Mouse (Mus musculus) frontal cortex, postnatal 36 days (tissue): ENCODE results near the gene Dynlt1a.
"Not testable (repeated sequence)": the region's sequence is repeated elsewhere in the genome, so short reads cannot be mapped to it uniquely, and the experiment has no call there.

Experiments used
- DNase-seq, 2 experiments: peaks; one replicate each; pipeline ENCODE4 v3.0.0; 2022; ENCODE audit warnings: low spot score in 2 of 2

Dynlt1a gene

GRCm38 (mm10) chr17:6289045-6289444 is 28.3 kb downstream of the Dynlt1a start:
- not testable (repeated sequence) for DNase-seq

- not testable (repeated sequence) for DNase-seq
Measured at GRCm38 (mm10) chr17:6286169-6286568, 31.1 kb downstream of the Dynlt1a start.

DNA sequence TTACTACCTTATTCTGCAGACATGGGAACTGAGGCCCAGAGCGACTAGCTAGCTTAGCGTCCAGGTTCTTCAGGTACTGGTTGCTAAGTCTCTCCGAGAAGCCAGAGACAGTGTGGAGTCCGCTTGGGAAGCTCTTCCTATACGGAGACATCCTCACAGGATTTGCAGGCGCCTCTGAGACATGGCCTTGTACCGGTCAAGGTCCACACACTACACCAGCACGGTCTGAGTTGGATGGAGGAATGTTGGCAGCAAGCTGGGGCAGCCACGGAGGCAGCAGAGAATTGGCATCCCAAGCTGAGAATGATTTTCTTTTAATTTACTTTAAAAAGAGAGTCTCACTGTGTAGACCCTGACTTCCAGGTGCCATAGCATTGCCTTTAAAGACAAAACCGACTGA is 34.2 kb downstream of the Dynlt1a start:
- not testable (repeated sequence) for DNase-seq

GRCm38 (mm10) chr17:6280513-6280912 is 36.8 kb downstream of the Dynlt1a start:
- not testable (repeated sequence) for DNase-seq

GRCm38 (mm10) chr17:6279772-6280171 is 37.5 kb downstream of the Dynlt1a start:
- peak in 1 of 2 experiments; percentile 17 for DNase-seq

DNA sequence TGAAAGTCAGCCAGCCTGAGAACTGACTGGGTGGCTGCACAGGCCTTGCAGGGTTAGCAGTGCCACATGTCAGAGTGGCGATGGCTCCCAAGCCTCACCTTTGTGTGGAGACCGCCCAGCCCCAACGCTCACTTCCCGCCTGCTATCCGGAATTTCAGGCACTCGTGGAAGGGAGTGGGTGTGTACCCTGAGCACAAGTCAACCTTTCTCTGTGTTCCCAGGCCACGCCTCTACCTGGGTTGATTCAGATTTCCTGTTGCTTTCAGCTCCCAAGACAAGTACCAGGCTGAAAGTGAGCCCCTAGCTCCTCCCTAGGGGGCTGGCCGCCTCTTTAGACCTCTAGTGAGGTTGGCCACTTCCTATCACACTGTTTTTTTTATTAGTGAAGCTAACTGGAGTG is 38.1 kb downstream of the Dynlt1a start:
- DNase-seq: not testable (repeated sequence)

- not testable (repeated sequence) for DNase-seq
Measured at GRCm38 (mm10) chr17:6274693-6275092, 42.6 kb downstream of the Dynlt1a start.

DNA sequence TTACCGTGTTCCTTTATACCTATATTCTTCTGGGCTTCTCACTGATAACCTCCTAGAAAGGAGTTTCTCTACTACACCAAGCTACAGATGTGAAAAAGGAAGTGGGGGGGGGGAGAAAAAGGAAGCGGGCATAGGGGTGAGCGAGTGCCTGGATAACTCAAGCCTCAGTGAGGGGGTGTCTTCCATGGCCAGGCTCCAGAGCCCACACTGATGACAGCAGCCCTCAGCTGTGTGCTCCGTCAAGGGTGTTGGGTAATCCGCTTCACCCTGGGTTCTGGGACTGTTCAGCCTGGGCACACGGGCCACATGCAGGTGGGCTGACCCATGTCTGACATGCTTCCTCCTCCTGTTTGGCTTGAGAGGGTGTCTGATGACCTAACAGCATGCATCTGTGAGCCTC is 45.3 kb downstream of the Dynlt1a start:
- not testable (repeated sequence) for DNase-seq

GRCm38 (mm10) chr17:6270840-6271239 is 46.5 kb downstream of the Dynlt1a start:
- not testable (repeated sequence) for DNase-seq

- peak; percentile 45 to 47 for DNase-seq
Measured at GRCm38 (mm10) chr17:6269876-6270831, 47.1 kb downstream of the Dynlt1a start.

- peak; percentile 83 to 86 for DNase-seq
Measured at GRCm38 (mm10) chr17:6257070-6257456, 60.2 kb downstream of the Dynlt1a start.

DNA sequence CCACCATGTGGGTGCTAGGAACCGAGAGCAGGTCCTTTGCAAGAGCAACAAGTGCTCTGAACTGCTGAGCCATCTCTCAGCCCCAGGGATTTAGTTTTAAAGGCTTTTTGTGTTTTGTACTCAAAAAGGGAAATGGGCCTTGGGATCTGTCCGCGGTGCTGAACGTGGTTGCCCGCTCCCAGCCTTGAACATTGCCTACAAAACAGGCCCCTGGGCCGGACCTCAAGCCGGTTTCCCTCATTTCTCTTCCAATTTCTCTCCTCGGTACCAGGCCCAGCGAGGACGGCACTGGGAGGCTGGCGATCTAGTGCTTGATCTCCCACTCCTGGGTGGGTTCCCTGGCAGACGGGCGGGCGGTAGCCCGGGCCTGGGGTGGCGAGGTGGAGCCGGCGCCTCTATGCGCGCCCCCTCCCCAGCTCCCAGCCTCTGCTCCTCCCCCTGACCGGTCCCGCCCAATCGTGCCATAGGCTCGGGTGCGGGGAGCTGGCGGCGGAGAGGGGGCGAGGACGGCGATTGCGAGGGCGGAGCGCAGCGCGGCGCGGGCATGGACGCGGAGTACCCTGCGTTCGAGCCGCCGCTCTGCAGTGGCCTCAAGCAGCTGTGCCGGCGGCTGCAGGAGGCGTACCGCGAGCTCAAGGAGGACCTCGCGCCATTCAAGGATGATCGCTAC is 60.8 kb downstream of the Dynlt1a start, which contains the start of gene Tmem181a:
TSS of gene Tmem181a (plus strand) at position 461 of the 670 bp plus-strand sequence.
- DNase-seq: not testable (repeated sequence)
